Mouse (Mus musculus) retina, postnatal 7 days (tissue): Measurements from ENCODE around the gene Wdr82.

Experiments used
- DNase-seq: peaks from one replicate; pipeline ENCODE4 v3.0.0-alpha.2; 2012; ENCODE audit warnings: low read depth, low spot score

Gene Wdr82

GRCm38 (mm10) chr9:106225469-106226150 lies 54.9 kb downstream of the Wdr82 start:
- no peak for DNase-seq

GRCm38 (mm10) chr9:106226151-106226682 lies 55.5 kb downstream of the Wdr82 start:
- DNase-seq = no peak

- DNase-seq = no peak
These were observed 57.2 kb downstream of the Wdr82 start for GRCm38 (mm10) chr9:106227790-106228429.

- DNase-seq = no peak
These were observed 59.5 kb downstream of the Wdr82 start for GRCm38 (mm10) chr9:106230051-106230733.

- DNase-seq = no peak
These were observed 60.0 kb downstream of the Wdr82 start for GRCm38 (mm10) chr9:106230734-106231106.

- DNase-seq = no peak
These were observed 60.5 kb downstream of the Wdr82 start for GRCm38 (mm10) chr9:106231220-106231619.

- DNase-seq = no peak
These were observed 61.1 kb downstream of the Wdr82 start for GRCm38 (mm10) chr9:106231816-106232215.

GRCm38 (mm10) chr9:106232956-106233355 lies 62.2 kb downstream of the Wdr82 start:
- DNase-seq = no peak

GRCm38 (mm10) chr9:106233953-106234352 lies 63.2 kb downstream of the Wdr82 start:
- DNase-seq = no peak

GRCm38 (mm10) chr9:106235194-106235830 lies 64.6 kb downstream of the Wdr82 start:
- no peak for DNase-seq

GRCm38 (mm10) chr9:106236156-106236817 lies 65.6 kb downstream of the Wdr82 start:
- DNase-seq = no peak

- DNase-seq = no peak
These were observed 66.1 kb downstream of the Wdr82 start for GRCm38 (mm10) chr9:106236818-106237211.

- DNase-seq = no peak
These were observed 66.7 kb downstream of the Wdr82 start for GRCm38 (mm10) chr9:106237401-106237800.

GRCm38 (mm10) chr9:106237878-106238277 lies 67.2 kb downstream of the Wdr82 start:
- no peak for DNase-seq
